Mouse (Mus musculus) heart, adult 2 months (tissue): ENCODE measurements around the gene Camta1. TPM values are rescaled to one million over a fixed set of nuclear protein-coding genes. Genes with fewer than 3 reads are reported as not detected.

ENCODE experiments used
- DNase-seq, 2 experiments: peaks; one replicate each; pipeline ENCODE4 v3.0.0; 2021
- H3K27ac ChIP-seq: fragments of 200-600 bp; 2 replicates; pipeline ENCODE4 v1.8.1; 2022
- H3K27me3 ChIP-seq: fragments of 200-500 bp; 2 replicates; pipeline ENCODE4 v1.6.1; 2012; ENCODE audit warnings: mild to moderate bottlenecking, low read length, inconsistent platforms, mixed read lengths; ENCODE audit not compliant: control insufficient read depth, insufficient read depth
- H3K36me3 ChIP-seq: fragments of 200-500 bp; 2 replicates; pipeline ENCODE4 v1.6.1; 2012; ENCODE audit warnings: low read length, inconsistent platforms; ENCODE audit not compliant: control insufficient read depth, insufficient read depth
- H3K4me1 ChIP-seq: fragments of 200-500 bp; 2 replicates; pipeline ENCODE4 v1.6.1; 2011; ENCODE audit warnings: low read length; ENCODE audit not compliant: control insufficient read depth, insufficient read depth
- H3K4me3 ChIP-seq: fragments of 200-600 bp; 2 replicates; pipeline ENCODE4 v1.8.1; 2022
- H3K79me2 ChIP-seq: fragments of 200-500 bp; replicated peaks from 2 replicates; pipeline ENCODE4 v1.6.1; 2012; ENCODE audit warnings: mild to moderate bottlenecking, inconsistent platforms, low read length, moderate library complexity, mixed read lengths; ENCODE audit not compliant: control insufficient read depth, insufficient read depth
- H3K9ac ChIP-seq: fragments of 200-500 bp; 2 replicates; pipeline ENCODE4 v1.6.1; 2012; ENCODE audit warnings: low read depth, mild to moderate bottlenecking, control low read depth, inconsistent platforms, low read length, mixed read lengths
- CTCF ChIP-seq: fragments of 200-600 bp; IDR thresholded peaks from 2 replicates; pipeline ENCODE4 v1.8.1; 2022; ENCODE audit warnings: antibody characterized with exemption, mild to moderate bottlenecking, moderate library complexity
- EP300 ChIP-seq: fragments of 200-500 bp; IDR thresholded peaks from 2 replicates; pipeline ENCODE4 v1.6.1; 2011; ENCODE audit warnings: low read depth, low read length, control low read depth; ENCODE audit not compliant: insufficient read depth
- POLR2A ChIP-seq: fragments of 200-500 bp; IDR thresholded peaks from 2 replicates; pipeline ENCODE4 v1.6.1; 2011; ENCODE audit warnings: mild to moderate bottlenecking, low read depth, low read length, control low read depth; ENCODE audit not compliant: insufficient read depth
- WGBS: fragments of 180-500 bp; shearing (Covaris S2); methylation state at CpG from one replicate; pipeline ENCODE4 v1.1.7; 2018; 5-methylcytosine and 5-hydroxymethylcytosine counted together
- intact Hi-C: fragments of 180-260 bp; cut with DNase I; formaldehyde crosslinking; loops from one replicate; pipeline ENCODE4 v1.15.1; 2025
- polyA plus RNA-seq: library from polyadenylated mRNA; depleted of rRNA; stranded (reverse); fragments of >200 nt; gene quantifications from 2 replicates; pipeline ENCODE4 v1.2.3, GENCODE M21; 2012
- total RNA-seq, 2 experiments: library from RNA; stranded (reverse); gene quantifications; 2 replicates each; pipeline ENCODE4 v1.2.3; 2021

The Camta1 gene
- total and polyA plus RNA-seq, 3 experiments, result 39.4 to 234 (median 208) TPM

DNA sequence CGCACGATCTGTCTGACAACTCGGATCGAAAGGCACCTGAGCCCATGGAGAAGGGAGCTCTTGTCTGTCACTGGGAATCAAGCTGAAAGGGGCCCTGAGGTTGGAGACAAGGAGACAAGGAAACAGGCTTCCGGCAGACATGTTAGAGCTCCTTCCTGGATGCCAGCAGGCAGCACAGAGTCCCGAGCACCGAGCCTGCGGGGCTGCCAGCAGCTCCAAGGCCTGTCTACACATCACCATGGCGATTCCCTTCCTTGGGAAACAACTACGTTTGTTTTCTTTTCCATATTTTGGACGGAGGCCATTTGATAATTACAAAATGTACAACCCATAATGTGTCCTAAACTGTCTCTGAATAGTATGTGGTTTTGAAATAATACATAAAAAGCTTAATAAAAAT lies 122.8 kb downstream of the Camta1 start:
- H3K79me2 ChIP-seq, result no peaks in the 10 kb centered on the region
- no peaks in the 10 kb centered on the region for H3K27me3 ChIP-seq
- no peak overlapping the region for H3K4me3 ChIP-seq
- no peak for DNase-seq
- peaks cover 14% of the 10 kb centered on the region for H3K4me1 ChIP-seq
- TF ChIP-seq EP300 (no peak), CTCF (no peak), POLR2A (no peak)
- 48% methylated on average over 11 of the region's 11 CpGs for WGBS
- no peaks in the 10 kb centered on the region for H3K36me3 ChIP-seq
- H3K27ac ChIP-seq, result no peak overlapping the region
- H3K9ac ChIP-seq, result no peak overlapping the region
- intact Hi-C loops, result no loop called here

DNA sequence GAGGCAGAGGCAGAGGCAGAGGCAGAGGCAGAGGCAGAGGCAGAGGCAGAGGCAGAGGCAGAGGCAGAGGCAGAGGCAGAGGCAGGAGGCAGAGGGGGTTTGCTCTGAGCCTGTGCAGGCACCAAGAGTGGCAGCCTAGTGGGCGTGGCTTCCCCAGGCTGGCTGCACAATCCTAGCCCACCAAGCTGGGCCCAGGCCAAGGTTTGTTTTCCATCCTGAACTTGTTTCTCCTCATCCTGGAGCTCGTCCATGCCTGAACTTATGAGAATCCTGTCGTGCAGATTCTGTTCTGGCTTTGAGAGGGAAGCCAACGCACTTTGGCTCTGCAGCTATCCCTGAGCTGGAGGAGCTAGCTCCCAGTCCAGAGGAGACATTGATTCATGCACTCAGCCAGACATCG lies 123.4 kb downstream of the Camta1 start:
- no peaks in the 10 kb centered on the region for H3K79me2 ChIP-seq
- peaks cover 14% of the 10 kb centered on the region for H3K4me1 ChIP-seq
- H3K4me3 ChIP-seq, result no peak overlapping the region
- DNase-seq, result no peak
- no peak overlapping the region for H3K9ac ChIP-seq
- intact Hi-C loops, result no loop called here
- no peaks in the 10 kb centered on the region for H3K36me3 ChIP-seq
- H3K27me3 ChIP-seq, result no peaks in the 10 kb centered on the region
- 46% methylated on average over 5 of the region's 5 CpGs for WGBS
- TF ChIP-seq EP300, result no peak
- TF ChIP-seq POLR2A, result no peak
- no peak for TF ChIP-seq CTCF
- no peak overlapping the region for H3K27ac ChIP-seq

DNA sequence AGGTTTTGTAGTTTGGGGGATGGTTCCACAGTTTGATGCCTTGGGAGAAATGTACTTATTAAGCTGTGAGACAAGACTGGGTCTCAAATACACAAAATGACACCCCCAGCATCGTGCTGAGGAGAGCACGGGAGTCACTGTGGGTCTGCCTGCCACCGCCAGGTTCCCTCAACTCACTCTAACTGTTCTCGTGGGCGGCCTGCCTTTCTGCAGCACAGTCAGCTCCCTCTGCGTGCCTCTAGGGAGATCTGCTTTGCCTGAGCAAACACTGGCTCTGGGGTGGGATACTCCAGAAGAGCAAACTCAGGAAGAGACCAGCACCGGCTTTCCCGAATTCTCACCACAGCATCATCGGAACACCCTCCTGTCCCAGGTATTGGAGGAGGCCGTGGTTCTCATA lies 129.0 kb downstream of the Camta1 start:
- TF ChIP-seq CTCF, result no peak
- no peak for TF ChIP-seq POLR2A
- no peak for TF ChIP-seq EP300
- H3K9ac ChIP-seq, result no peak overlapping the region
- no peak overlapping the region for H3K4me3 ChIP-seq
- H3K27ac ChIP-seq, result no peak overlapping the region
- no peaks in the 10 kb centered on the region for H3K27me3 ChIP-seq
- DNase-seq, result no peak
- no peaks in the 10 kb centered on the region for H3K79me2 ChIP-seq
- intact Hi-C loops, result no loop called here
- no peaks in the 10 kb centered on the region for H3K4me1 ChIP-seq
- H3K36me3 ChIP-seq, result no peaks in the 10 kb centered on the region
- WGBS, result 79% methylated on average over 10 of the region's 10 CpGs

DNA sequence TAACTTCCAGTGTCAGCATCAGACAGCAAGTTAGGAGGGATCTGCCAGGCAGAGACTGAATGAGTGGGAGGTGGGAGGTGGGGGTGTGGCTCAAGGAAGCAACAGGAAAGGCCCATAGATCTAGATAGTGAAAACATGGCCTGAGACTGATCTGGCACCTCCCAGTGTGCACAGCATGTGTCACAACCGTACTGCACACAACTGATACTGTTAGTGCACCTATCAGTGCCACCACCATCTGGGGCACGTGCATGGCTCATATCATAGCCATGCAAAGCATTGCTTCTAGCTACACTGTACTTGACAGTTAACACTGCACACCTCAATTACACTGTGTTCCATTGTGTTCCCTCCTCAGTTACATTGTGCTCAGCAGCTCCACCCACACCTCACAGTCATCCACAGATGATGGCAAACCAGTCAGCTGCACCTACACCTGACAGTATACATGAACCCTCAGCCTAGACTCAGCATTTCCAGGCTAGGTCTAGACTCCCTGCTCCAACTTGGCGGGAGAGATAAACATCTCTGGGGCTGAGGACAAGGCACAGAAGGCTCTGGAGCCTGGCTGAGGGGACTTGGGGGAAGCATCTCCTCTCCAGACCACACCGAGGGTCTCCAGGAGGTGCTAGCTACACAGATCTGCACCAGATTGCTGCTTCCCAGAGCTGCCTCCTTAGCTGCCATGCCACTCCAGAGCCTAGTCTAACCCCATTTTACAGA lies 131.5 kb downstream of the Camta1 start:
- intact Hi-C loops, result no loop called here
- Histone ChIP-seq H3K79me2 (no peaks in the 10 kb centered on the region), H3K9ac (no peak overlapping the region), H3K27ac (no peak overlapping the region), H3K36me3 (no peaks in the 10 kb centered on the region), H3K27me3 (no peaks in the 10 kb centered on the region), H3K4me1 (no peaks in the 10 kb centered on the region), H3K4me3 (no peak overlapping the region)
- no peak for DNase-seq
- 72% methylated on average over 4 of the region's 4 CpGs for WGBS
- no peak for TF ChIP-seq EP300
- TF ChIP-seq CTCF, result no peak
- TF ChIP-seq POLR2A, result no peak

DNA sequence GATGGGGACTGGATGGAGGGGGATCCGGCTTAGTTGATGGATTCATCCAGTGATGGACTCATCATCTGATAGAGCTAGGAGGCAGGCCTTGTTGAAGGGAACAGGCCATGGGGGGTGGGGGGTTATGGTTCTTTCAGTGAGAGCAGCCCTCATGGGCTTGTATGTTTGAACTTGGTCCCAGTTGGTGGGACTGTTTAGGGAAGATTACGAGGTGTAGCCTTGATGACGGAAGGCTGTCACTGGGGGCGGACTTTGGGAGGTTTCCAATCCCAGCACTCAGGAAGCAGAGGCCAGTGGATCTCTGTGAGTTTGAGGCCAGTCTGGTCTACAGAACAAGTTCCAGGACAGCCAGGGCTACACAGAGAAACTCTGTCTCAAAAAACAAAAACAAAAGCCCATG lies 132.6 kb downstream of the Camta1 start:
- intact Hi-C loops, result no loop called here
- Histone ChIP-seq H3K27me3 (no peaks in the 10 kb centered on the region), H3K79me2 (no peaks in the 10 kb centered on the region), H3K36me3 (no peaks in the 10 kb centered on the region), H3K4me1 (no peaks in the 10 kb centered on the region), H3K4me3 (no peak overlapping the region), H3K27ac (no peak overlapping the region), H3K9ac (no peak overlapping the region)
- 76% methylated on average over 4 of the region's 4 CpGs for WGBS
- DNase-seq, result no peak
- TF ChIP-seq CTCF (no peak), POLR2A (no peak), EP300 (no peak)

DNA sequence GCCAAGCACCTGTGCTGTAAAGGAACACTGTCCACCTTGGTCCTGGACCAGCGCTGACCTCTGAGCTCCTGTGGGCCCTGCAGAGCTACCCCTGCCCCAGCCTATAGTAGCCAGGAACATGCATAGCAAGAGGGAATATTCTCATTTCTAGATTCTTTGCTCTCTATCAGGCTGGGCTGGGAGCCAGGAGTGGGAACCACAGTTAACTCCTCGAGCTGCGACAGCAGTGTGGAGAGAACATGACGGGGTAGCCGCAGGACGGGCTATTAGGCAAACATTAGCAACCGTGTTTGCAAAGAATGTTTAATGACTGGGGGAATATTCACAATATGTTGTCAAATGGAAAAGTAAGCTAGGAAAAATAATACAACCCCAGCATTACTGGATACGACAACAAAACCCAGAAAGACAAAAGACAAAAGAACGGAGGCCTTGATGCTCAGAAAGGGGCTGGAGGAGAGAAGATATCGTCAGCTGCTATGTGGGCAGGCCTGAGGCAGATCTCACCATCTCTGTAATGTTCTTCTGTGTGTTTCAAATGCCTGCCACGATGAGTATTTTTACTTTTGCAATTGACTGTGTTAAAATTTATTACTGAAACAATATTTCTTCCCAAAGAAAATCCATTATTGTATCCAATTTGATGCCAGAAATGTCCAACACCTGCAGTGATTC lies 133.1 kb downstream of the Camta1 start:
- Histone ChIP-seq H3K4me3 (no peak overlapping the region), H3K4me1 (no peaks in the 10 kb centered on the region), H3K36me3 (no peaks in the 10 kb centered on the region), H3K27me3 (no peaks in the 10 kb centered on the region), H3K79me2 (no peaks in the 10 kb centered on the region), H3K27ac (no peak overlapping the region), H3K9ac (no peak overlapping the region)
- no peak for DNase-seq
- TF ChIP-seq EP300, result no peak
- no peak for TF ChIP-seq POLR2A
- TF ChIP-seq CTCF, result no peak
- intact Hi-C loops, result no loop called here
- 86% methylated on average over 11 of the region's 11 CpGs for WGBS
